Mouse (Mus musculus): ENCODE results near the gene Bhlhe40.

The Bhlhe40 gene

GRCm38 (mm10) chr6:108660206-108660877 is at the start of gene Bhlhe40:
Gene Bhlhe40 (plus strand): TSS chr6:108660629.
- peak; percentile 73 for DNase-seq (ENCODE audit: extremely low spot score)

GRCm38 (mm10) chr6:108611663-108612062 is 48.8 kb upstream of the Bhlhe40 start:
- DNase-seq (ENCODE audit: extremely low spot score) = no peak

GRCm38 (mm10) chr6:108618025-108618424 is 42.4 kb upstream of the Bhlhe40 start:
- DNase-seq (ENCODE audit: extremely low spot score) = no peak

DNA sequence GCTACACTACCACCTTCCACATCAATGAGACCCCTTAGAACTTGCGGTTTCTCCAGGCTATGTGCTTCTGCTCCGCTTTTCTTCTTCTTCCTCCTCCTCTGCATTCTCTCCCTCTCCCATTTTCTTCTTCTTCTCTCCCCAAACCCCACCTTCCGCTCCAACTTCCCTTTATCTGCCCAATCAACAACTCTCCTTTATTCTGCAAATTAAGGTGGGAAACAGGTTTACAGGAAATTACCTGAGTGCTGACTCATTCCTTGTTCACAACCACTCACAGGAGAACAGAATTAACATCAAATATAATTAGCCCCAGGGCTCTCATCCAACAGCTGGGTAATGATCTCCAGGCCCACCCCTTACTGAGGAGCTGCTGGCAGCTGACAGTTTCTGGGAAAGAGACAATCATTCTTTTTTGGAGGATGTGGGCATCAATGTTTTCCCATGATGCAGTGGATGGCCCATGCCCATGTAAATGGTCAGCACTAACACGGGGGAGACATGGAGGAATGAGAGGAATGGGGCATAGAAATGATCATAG is 37.3 kb upstream of the Bhlhe40 start:
- DNase-seq (ENCODE audit: extremely low spot score) = no peak

DNA sequence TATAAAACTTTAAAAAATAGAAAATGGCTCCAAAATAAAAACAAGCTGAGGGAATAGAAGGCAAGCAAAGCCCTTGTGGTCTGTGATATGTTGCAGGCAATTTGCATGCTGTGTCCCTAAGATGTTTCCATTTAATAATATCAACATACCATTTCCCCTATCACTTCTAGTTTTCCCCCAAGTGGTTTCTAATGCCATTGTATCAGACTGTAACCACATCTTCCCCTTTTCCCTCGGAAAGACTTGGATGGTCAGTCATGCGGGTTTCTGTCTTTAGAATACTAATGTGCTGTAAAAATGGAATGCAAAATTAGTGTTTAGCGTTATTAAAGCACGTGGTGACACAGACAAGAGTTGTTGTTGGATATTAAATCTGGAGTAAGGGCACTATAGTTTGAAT is 35.5 kb upstream of the Bhlhe40 start:
- no peak for DNase-seq (ENCODE audit: extremely low spot score)

DNA sequence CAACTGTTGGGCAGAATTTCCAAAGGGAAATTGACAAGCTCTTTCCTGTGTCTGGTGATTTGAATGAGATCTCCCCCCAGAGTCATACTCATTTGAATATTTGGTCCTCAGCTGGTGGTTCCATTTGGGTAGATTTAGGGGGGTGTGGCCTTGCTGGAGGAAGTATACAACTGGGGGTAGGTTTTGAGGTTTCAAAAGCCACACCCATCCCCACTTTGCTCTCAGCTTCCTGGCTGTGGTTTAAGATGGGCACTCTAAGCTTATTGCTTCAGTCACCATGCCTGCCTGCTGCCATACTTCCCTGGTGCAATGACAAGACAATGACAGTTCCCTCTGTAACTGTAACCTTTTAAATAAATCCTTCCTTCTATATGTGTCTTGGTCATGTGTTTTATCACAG is 29.7 kb upstream of the Bhlhe40 start:
- no peak for DNase-seq (ENCODE audit: extremely low spot score)

GRCm38 (mm10) chr6:108638157-108638833 is 22.1 kb upstream of the Bhlhe40 start:
- DNase-seq (ENCODE audit: extremely low spot score) = no peak

DNA sequence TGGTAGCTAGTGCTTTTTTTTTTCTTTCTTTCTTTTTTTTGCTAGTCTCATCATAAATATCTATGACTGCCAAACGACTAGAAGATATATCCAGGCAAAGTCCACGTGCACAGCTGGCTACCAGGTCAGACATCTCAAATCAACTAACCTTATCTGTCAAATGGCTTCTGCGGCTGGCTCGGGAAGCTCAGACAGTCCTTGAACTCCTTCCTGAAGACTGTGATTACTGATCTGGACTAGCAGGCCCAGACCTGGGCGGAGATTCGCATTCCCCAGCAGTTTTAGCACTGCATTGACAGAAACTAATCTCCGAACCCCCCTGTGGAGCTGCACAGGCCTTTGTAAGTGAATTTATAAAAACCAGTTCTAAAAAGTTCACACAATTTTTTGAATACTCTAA is 18.4 kb upstream of the Bhlhe40 start:
- DNase-seq (ENCODE audit: extremely low spot score) = no peak

DNA sequence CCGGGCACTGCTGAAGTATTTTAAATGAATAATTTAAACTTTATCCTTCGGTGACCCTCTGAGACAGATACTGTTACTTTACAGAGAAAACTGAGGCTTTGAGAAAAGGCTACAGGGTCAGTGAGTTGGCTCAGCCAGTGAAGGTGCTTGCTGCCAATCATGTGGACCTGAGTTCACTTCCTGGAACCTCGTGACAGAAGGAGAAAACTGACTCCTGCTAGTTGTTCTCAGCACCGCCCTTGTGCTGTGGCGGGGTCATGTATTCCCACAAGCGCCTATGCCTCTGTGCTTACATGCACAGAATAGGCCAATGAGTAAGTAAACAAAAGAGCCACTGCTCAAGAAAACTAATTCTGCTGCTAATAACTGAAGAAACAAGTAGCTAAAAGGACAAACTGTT is 17.4 kb upstream of the Bhlhe40 start:
- no peak for DNase-seq (ENCODE audit: extremely low spot score)

- DNase-seq (ENCODE audit: extremely low spot score) = no peak
These were observed 16.1 kb upstream of the Bhlhe40 start for GRCm38 (mm10) chr6:108644311-108644710.

- no peak for DNase-seq (ENCODE audit: extremely low spot score)
These were observed 13.3 kb upstream of the Bhlhe40 start for GRCm38 (mm10) chr6:108647094-108647493.

GRCm38 (mm10) chr6:108648072-108648471 is 12.4 kb upstream of the Bhlhe40 start:
- no peak for DNase-seq (ENCODE audit: extremely low spot score)

DNA sequence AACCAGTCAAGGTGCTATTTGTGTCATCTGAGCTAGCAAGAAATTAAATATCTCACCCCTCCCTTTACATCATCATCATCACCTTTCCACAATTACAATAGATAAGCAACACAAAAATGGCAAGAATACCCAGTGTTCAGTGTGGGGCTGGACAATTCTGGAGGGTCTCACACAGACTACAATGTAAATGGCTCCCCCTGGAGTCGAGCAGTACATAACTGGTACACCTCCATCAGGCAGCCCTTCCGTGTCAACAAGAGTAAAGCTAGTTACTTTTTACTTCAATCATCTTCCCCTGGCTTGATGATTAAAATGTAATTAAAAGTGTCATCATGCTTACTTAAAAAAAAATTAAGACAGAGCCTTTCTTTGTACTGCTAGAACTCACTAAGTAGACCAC is 4.6 kb upstream of the Bhlhe40 start:
- no peak for DNase-seq (ENCODE audit: extremely low spot score)

DNA sequence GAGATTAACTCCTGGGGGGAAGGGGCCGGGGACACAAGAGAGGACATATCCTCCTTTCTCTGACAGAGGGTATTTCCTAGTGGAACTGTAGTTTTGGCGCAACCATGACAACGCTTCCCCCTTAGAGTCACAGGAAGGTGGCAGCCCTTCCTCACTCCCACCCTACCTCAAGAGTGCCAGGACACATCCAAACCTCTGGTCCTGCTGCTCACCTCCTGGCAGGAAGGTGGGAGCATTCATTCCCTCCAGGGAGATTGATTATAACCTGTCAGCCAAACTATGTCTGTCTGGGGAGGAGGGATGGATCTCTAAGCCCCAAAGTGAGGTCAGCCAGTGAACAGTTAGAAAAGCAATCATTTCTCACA is 2.4 kb upstream of the Bhlhe40 start:
- peak; percentile 25 for DNase-seq (ENCODE audit: extremely low spot score)

- no peak for DNase-seq (ENCODE audit: extremely low spot score)
These were observed 1.8 kb upstream of the Bhlhe40 start for GRCm38 (mm10) chr6:108658416-108659201.

DNA sequence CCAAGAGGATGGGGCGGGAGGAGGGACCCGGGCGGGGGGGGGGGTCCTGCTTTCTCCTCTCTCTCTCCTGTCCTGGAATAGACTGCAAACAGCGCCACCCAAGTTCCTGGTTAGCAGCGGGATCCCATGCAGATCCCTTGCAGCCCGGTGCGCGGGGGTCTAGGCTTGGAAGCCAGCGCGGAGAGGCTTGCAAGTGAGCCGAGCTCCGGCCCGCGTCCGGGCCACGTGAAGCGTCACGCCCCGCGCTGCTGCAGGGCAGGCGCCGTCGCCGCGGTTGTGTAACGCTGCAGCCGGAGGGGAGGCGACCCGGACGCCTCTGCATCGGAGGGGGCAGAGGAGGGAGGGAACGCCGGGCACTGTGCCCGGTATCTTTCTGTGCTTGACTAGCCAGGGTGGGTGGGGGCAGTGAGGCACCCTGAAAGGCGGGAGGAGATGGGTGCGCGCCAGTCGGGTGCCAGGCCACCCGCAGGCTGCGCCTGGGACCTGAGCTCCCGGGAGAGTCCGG is 1.2 kb upstream of the Bhlhe40 start:
- DNase-seq (ENCODE audit: extremely low spot score) = peak; percentile 87

DNA sequence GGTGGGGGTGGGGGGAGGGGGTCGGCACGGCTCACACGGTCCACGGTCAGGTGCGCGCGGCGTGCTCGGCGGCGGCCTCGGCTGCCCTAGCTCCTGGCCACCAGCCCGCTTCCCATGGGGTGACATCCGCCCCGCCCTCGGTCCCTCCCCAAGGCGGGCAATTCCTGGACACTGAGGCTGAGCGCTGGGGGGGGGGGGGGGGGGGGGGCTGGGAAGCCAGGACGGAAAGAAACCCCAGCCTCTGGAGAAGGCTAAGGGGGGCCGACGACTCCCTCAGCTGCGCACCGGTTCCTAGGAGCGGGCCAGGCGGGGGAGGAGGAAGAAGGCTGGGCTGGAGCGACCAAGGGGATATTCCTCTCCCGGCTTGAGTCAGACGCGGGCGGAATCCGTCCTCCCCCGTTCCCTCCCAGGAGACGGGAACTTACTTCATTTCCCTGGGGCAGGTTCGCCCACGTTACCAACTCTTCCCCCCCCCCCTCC is 663 bp upstream of the Bhlhe40 start:
- DNase-seq (ENCODE audit: extremely low spot score) = peak; percentile 71

- no peak for DNase-seq (ENCODE audit: extremely low spot score)
These were observed 505 bp downstream of the Bhlhe40 start for GRCm38 (mm10) chr6:108660878-108661389.

DNA sequence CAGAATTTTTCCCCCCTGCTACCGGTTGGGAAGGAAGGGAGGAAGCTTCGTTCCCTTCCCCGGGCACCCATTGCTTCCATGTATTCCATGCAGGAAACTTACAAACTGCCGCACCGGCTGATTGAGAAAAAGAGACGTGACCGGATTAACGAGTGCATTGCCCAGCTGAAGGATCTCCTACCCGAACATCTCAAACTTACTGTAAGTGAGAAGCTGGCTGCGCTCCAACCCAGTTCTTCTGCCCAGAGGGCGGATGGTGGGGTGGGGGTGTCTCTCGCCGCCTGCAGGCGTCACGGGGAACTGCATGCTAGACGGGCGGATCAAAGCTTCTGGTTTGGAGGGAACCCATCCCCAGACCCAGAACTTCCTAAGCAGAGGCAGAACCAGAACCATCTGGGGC is 983 bp downstream of the Bhlhe40 start:
- DNase-seq (ENCODE audit: extremely low spot score) = peak; percentile 78

DNA sequence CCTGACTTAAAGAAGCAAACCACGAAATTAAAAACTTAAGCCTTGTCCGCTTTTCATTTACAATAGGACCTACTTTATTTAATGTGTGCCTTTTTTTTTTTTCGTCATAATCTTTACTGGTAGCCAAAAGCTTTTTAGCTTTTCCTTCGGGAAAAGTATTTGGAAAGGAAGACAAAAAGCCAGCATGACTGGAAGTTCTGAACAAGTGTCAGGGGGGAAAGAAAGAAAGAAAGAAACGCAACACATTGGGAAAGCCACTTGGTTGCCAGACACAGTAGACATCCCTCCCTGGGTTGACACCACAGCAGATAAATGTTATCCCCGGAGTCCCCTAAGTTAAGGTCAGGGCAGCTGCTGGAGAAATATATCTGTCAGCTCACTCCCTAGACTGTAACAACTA is 1.5 kb downstream of the Bhlhe40 start:
- DNase-seq (ENCODE audit: extremely low spot score) = no peak

- DNase-seq (ENCODE audit: extremely low spot score) = no peak
These were observed 2.1 kb downstream of the Bhlhe40 start for GRCm38 (mm10) chr6:108662314-108663240.

All from embryo, embryonic 9.5 days (tissue).